Comparison of ENCODE assay signal across 21 mouse cellular contexts in genomic region chr2:69134186-69134585, GRCm38 (mm10). TPM values are rescaled to one million over a fixed set of nuclear protein-coding genes. Genes with fewer than 3 reads are reported as not detected.
DNase-seq lines count a peak whose midpoint lies in the region; ATAC-seq and TF ChIP-seq lines count a peak whose summit lies in the region.
"Had no signal": no experiment of that assay in that cellular context is flagged by ENCODE, and none has a peak within 500 bp of the region (broad histone marks: within the 10 kb centered on the region; RNA-seq: fewer than 3 reads in every experiment).

No protein-coding gene starts in this region.

- intact Hi-C loops in left cerebral cortex, postnatal 4 days (cut with DNase I) = no loop called here

- no peaks in the 10 kb centered on the region for H3K9me3 ChIP-seq in heart, embryonic 11.5 days (replicated peaks; ENCODE audit: control insufficient read depth, low read length)
- H3K9me3 ChIP-seq in kidney, embryonic 16.5 days (ENCODE audit: low read length) = no peaks in the 10 kb centered on the region
- H3K9me3 ChIP-seq in intestine, postnatal 0 days (ENCODE audit: control insufficient read depth) = no peaks in the 10 kb centered on the region
- H3K9me3 ChIP-seq: embryonic facial prominence, embryonic 12.5 days; embryonic facial prominence, embryonic 15.5 days; hindbrain, embryonic 12.5 days; hindbrain, embryonic 15.5 days had no signal

- WGBS in heart, embryonic 11.5 days (ENCODE audit: insufficient replicate concordance) = 53% methylated on average over 1 of the region's 1 CpGs
- 79% methylated on average over 1 of the region's 1 CpGs for WGBS in kidney, embryonic 16.5 days
- WGBS in intestine, postnatal 0 days = 18% methylated on average over 1 of the region's 1 CpGs

- peak; percentile 61 for DNase-seq in heart, adult 11 months
- DNase-seq in kidney, adult 11 months = no peak
- no peak for DNase-seq in cerebellum, postnatal 10 days
- no peak for DNase-seq in left cerebral cortex, postnatal 4 days
- DNase-seq in gastrocnemius, adult 18-20 months (ENCODE audit: low spot score) = no peak
- DNase-seq: adrenal gland, postnatal 10 days; adrenal gland, postnatal 36 days; cerebellum, adult 18-20 months; cerebellum, adult 9-10 months; cerebellum, postnatal 25 days; forebrain, postnatal 0 days; gastrocnemius, postnatal 25 days had no signal

- no peak overlapping the region for H3K27ac ChIP-seq in heart, embryonic 11.5 days (ENCODE audit: low read depth, low read length)
- peak overlapping the region; percentile 55; the same call in 1 of the 2 replicates for H3K27ac ChIP-seq in kidney, embryonic 16.5 days (ENCODE audit: low read length)
- peak overlapping the region; percentile 74 for H3K27ac ChIP-seq in intestine, postnatal 0 days (ENCODE audit: low read depth, low read length)
- H3K27ac ChIP-seq: embryonic facial prominence, embryonic 12.5 days; embryonic facial prominence, embryonic 15.5 days; hindbrain, embryonic 12.5 days; hindbrain, embryonic 15.5 days had no signal

- H3K9ac ChIP-seq in heart, embryonic 11.5 days (ENCODE audit: low read depth, low read length) = no peak overlapping the region
- no peak overlapping the region for H3K9ac ChIP-seq in kidney, embryonic 16.5 days (replicated peaks; ENCODE audit: low read length)
- no peak overlapping the region for H3K9ac ChIP-seq in intestine, postnatal 0 days (ENCODE audit: low read depth, low read length)
- H3K9ac ChIP-seq: embryonic facial prominence, embryonic 12.5 days; embryonic facial prominence, embryonic 15.5 days; forebrain, postnatal 0 days; hindbrain, embryonic 12.5 days; hindbrain, embryonic 15.5 days had no signal

- no peak overlapping the region for H3K4me3 ChIP-seq in heart, embryonic 11.5 days (ENCODE audit: low read depth, low read length)
- H3K4me3 ChIP-seq in kidney, embryonic 16.5 days (ENCODE audit: low read length) = no peak overlapping the region
- no peak overlapping the region for H3K4me3 ChIP-seq in intestine, postnatal 0 days (ENCODE audit: low read depth, low read length)
- H3K4me3 ChIP-seq: embryonic facial prominence, embryonic 12.5 days; embryonic facial prominence, embryonic 15.5 days; hindbrain, embryonic 12.5 days; hindbrain, embryonic 15.5 days had no signal

- no peak overlapping the region for H3K4me2 ChIP-seq in heart, embryonic 11.5 days
- H3K4me2 ChIP-seq in kidney, embryonic 16.5 days (replicated peaks; ENCODE audit: low read depth, low read length) = no peak overlapping the region
- no peak overlapping the region for H3K4me2 ChIP-seq in intestine, postnatal 0 days (replicated peaks; ENCODE audit: low read depth)
- H3K4me2 ChIP-seq: embryonic facial prominence, embryonic 12.5 days; embryonic facial prominence, embryonic 15.5 days; hindbrain, embryonic 12.5 days; hindbrain, embryonic 15.5 days had no signal

- no peak for TF ChIP-seq CTCF in intestine, postnatal 0 days (IDR thresholded peaks at IDR 0.05; ENCODE audit: low read depth)

- no peak for ATAC-seq in heart, embryonic 11.5 days (replicated peaks; ENCODE audit: insufficient number of reproducible peaks, low FRiP score, low TSS enrichment)
- no peak for ATAC-seq in kidney, embryonic 16.5 days (ENCODE audit: low FRiP score, low TSS enrichment)
- ATAC-seq in intestine, postnatal 0 days = no peak
- ATAC-seq: forebrain, embryonic 14.5 days; forebrain, postnatal 0 days had no signal

- no peaks in the 10 kb centered on the region for H3K27me3 ChIP-seq in heart, embryonic 11.5 days (ENCODE audit: control insufficient read depth, insufficient read depth, low read length)
- no peaks in the 10 kb centered on the region for H3K27me3 ChIP-seq in kidney, embryonic 16.5 days (ENCODE audit: insufficient read depth, low read length)
- H3K27me3 ChIP-seq in intestine, postnatal 0 days (replicated peaks; ENCODE audit: control insufficient read depth, insufficient read depth, low read length) = no peaks in the 10 kb centered on the region
- H3K27me3 ChIP-seq: embryonic facial prominence, embryonic 12.5 days; embryonic facial prominence, embryonic 15.5 days; hindbrain, embryonic 12.5 days; hindbrain, embryonic 15.5 days had no signal

- H3K4me1 ChIP-seq in heart, embryonic 11.5 days (ENCODE audit: control insufficient read depth, insufficient read depth, low read length) = 0 out of 2 replicates have a peak, but pooled peaks cover 11% of the 10 kb centered on the region
- peaks cover 36% of the 10 kb centered on the region for H3K4me1 ChIP-seq in kidney, embryonic 16.5 days (ENCODE audit: insufficient read depth, low read length)
- 0 out of 2 replicates have a peak, but pooled peaks cover 13% of the 10 kb centered on the region for H3K4me1 ChIP-seq in intestine, postnatal 0 days (replicated peaks; ENCODE audit: control insufficient read depth, insufficient read depth, low read length)

- no peaks in the 10 kb centered on the region for H3K36me3 ChIP-seq in heart, embryonic 11.5 days (ENCODE audit: control insufficient read depth, insufficient read depth, low read length)
- no peaks in the 10 kb centered on the region for H3K36me3 ChIP-seq in kidney, embryonic 16.5 days (ENCODE audit: insufficient read depth, low read length)
- H3K36me3 ChIP-seq in intestine, postnatal 0 days (ENCODE audit: control insufficient read depth, insufficient read depth) = no peaks in the 10 kb centered on the region
- H3K36me3 ChIP-seq: embryonic facial prominence, embryonic 12.5 days; embryonic facial prominence, embryonic 15.5 days; hindbrain, embryonic 12.5 days; hindbrain, embryonic 15.5 days had no signal

RNA-seq across cellular contexts. Expression of gene Nostrin, which starts 1.4 kb away (rescaled TPM):
- polyA plus RNA-seq in heart, embryonic 11.5 days (2014; fragmentation: Nextera tagmentation; extraction: Ambion mirVana) = 2.8 and 3.5 TPM in 2 replicates
- 4.7 and 7.1 TPM in 2 replicates for polyA plus RNA-seq in kidney, embryonic 16.5 days (2015; fragmentation: Nextera tagmentation; extraction: Ambion mirVana)
- polyA plus RNA-seq in intestine, postnatal 0 days (2015; fragmentation: Nextera tagmentation; extraction: Ambion mirVana) = 33.3 and 37.9 TPM in 2 replicates
- 1 to 10 TPM; 2.8 to 3.6 TPM for total RNA-seq in left cerebral cortex, postnatal 4 days (2021)
- total RNA-seq in gastrocnemius, adult 18-20 months (2021) = 1 to 10 TPM; 2.2 to 3.6 TPM
- total RNA-seq: hematopoietic stem cell, adult 5-6 weeks had no signal
